Mouse (Mus musculus) MEL (cell line): ENCODE measurements around the gene Macrod2. TPM values are rescaled to one million over a fixed set of nuclear protein-coding genes. Genes with fewer than 3 reads are reported as not detected.

Experiments used
- DNase-seq: peaks from one replicate; pipeline ENCODE4 v3.0.0; 2011; ENCODE audit warnings: low read depth, low spot score
- H3K27ac ChIP-seq: 2 replicates; pipeline ENCODE4 v1.5.1; 2012; ENCODE audit warnings: low read depth, mild to moderate bottlenecking, control low read depth, low read length, moderate library complexity; ENCODE audit not compliant: control insufficient read depth
- H3K27me3 ChIP-seq, 2 experiments: fragments of 150-350 bp in 1 of 2; sonication (generic) in 1 of 2; 2 replicates each; pipeline ENCODE4 v1.6.1; 2012; ENCODE audit warnings: low read length in 2 of 2, mild to moderate bottlenecking in 2 of 2, improper control_type of control experiment in 1 of 2, moderate library complexity in 1 of 2; ENCODE audit not compliant: insufficient read depth in 2 of 2, control insufficient read depth in 1 of 2
- H3K36me3 ChIP-seq, 2 experiments: 2 replicates each; pipeline ENCODE4 v1.6.1; 2012 to 2014; ENCODE audit warnings: low read length in 2 of 2, improper control_type of control experiment in 1 of 2, inconsistent platforms in 1 of 2, mild to moderate bottlenecking in 1 of 2; ENCODE audit not compliant: insufficient read depth in 2 of 2, control insufficient read depth in 1 of 2
- H3K4me1 ChIP-seq, 2 experiments: fragments of 150-350 bp in 1 of 2; sonication (generic) in 1 of 2; 2 replicates each; pipeline ENCODE4 v1.6.1; 2012; ENCODE audit warnings: low read length in 2 of 2, improper control_type of control experiment in 1 of 2, mild to moderate bottlenecking in 1 of 2; ENCODE audit not compliant: insufficient read depth in 2 of 2, control insufficient read depth in 1 of 2
- H3K4me3 ChIP-seq, 2 experiments: fragments of 150-350 bp in 1 of 2; sonication (generic) in 1 of 2; 2 replicates each; pipeline ENCODE4 v1.5.1; 2012; ENCODE audit warnings: low read depth in 2 of 2, low read length in 2 of 2, mild to moderate bottlenecking in 2 of 2, moderate library complexity in 2 of 2, control low read depth in 1 of 2, improper control_type of control experiment in 1 of 2; ENCODE audit not compliant: control insufficient read depth in 1 of 2, insufficient read depth in 1 of 2
- H3K79me2 ChIP-seq: 2 replicates; pipeline ENCODE4 v1.6.1; 2012; ENCODE audit warnings: mild to moderate bottlenecking, low read length, moderate library complexity; ENCODE audit not compliant: control insufficient read depth, poor library complexity, insufficient read depth
- H3K9ac ChIP-seq: 2 replicates; pipeline ENCODE4 v1.6.1; 2012; ENCODE audit warnings: low read depth, mild to moderate bottlenecking, control low read depth, low read length, moderate library complexity; ENCODE audit not compliant: control insufficient read depth, poor library complexity, severe bottlenecking
- H3K9me3 ChIP-seq: fragments of 150-350 bp; sonication (generic); replicated peaks from 2 replicates; pipeline ENCODE4 v1.6.1; 2012; ENCODE audit warnings: mild to moderate bottlenecking, low read length, improper control_type of control experiment, moderate library complexity; ENCODE audit not compliant: insufficient read depth
- BHLHE40 ChIP-seq: IDR thresholded peaks from 2 replicates; pipeline ENCODE4 v1.6.1; 2012; ENCODE audit warnings: low read depth, mild to moderate bottlenecking, inconsistent platforms, low read length, improper control_type of control experiment, borderline replicate concordance
- CHD2 ChIP-seq: IDR thresholded peaks from 2 replicates; pipeline ENCODE4 v1.6.1; 2011; ENCODE audit warnings: low read length, improper control_type of control experiment
- E2F4 ChIP-seq: IDR thresholded peaks from 2 replicates; pipeline ENCODE4 v1.6.1; 2011; ENCODE audit warnings: low read depth, low read length, improper control_type of control experiment, borderline replicate concordance
- ETS1 ChIP-seq: IDR thresholded peaks from 2 replicates; pipeline ENCODE4 v1.6.1; 2012; ENCODE audit warnings: low read depth, mild to moderate bottlenecking, inconsistent platforms, low read length, improper control_type of control experiment, moderate library complexity
- GABPA ChIP-seq: IDR thresholded peaks from 2 replicates; pipeline ENCODE4 v1.6.1; 2012; ENCODE audit warnings: low read depth, mild to moderate bottlenecking, inconsistent platforms, low read length, improper control_type of control experiment, moderate library complexity
- GATA1 ChIP-seq: IDR thresholded peaks from 2 replicates; pipeline ENCODE4 v1.6.1; 2011; ENCODE audit warnings: low read depth, low read length, improper control_type of control experiment
- HCFC1 ChIP-seq: IDR thresholded peaks from 2 replicates; pipeline ENCODE4 v1.6.1; 2012; ENCODE audit warnings: low read depth, mild to moderate bottlenecking, inconsistent platforms, low read length, improper control_type of control experiment, moderate library complexity
- JUND ChIP-seq: IDR thresholded peaks from 2 replicates; pipeline ENCODE4 v1.6.1; 2011; ENCODE audit warnings: low read depth, mild to moderate bottlenecking, improper control_type of control experiment, low read length
- KAT2A ChIP-seq: conservative IDR thresholded peaks from 2 replicates; pipeline ENCODE4 v1.6.1; 2012; ENCODE audit warnings: low read depth, low read length, improper control_type of control experiment, inconsistent platforms
- MAFK ChIP-seq: IDR thresholded peaks from 2 replicates; pipeline ENCODE4 v1.6.1; 2011; ENCODE audit warnings: low read depth, mild to moderate bottlenecking, low read length, improper control_type of control experiment, borderline replicate concordance
- MAX ChIP-seq: IDR thresholded peaks from 2 replicates; pipeline ENCODE4 v1.6.1; 2011; ENCODE audit warnings: low read length, improper control_type of control experiment
- MXI1 ChIP-seq: IDR thresholded peaks from 2 replicates; pipeline ENCODE4 v1.6.1; 2011; ENCODE audit warnings: mild to moderate bottlenecking, low read depth, low read length, improper control_type of control experiment
- MYC ChIP-seq: IDR thresholded peaks from 2 replicates; pipeline ENCODE4 v1.6.1; 2011; ENCODE audit warnings: low read depth, mild to moderate bottlenecking, low read length, improper control_type of control experiment, moderate library complexity
- NELFE ChIP-seq: IDR thresholded peaks from 2 replicates; pipeline ENCODE4 v1.6.1; 2011; ENCODE audit warnings: low read depth, low read length, improper control_type of control experiment
- NRF1 ChIP-seq: IDR thresholded peaks from 2 replicates; pipeline ENCODE4 v1.6.1; 2014; ENCODE audit warnings: low read depth, mild to moderate bottlenecking, inconsistent platforms, low read length, improper control_type of control experiment, moderate library complexity; ENCODE audit not compliant: poor library complexity, insufficient read depth, severe bottlenecking
- POLR2A ChIP-seq, 2 experiments: IDR thresholded peaks; 2 replicates each; pipeline ENCODE4 v1.6.1; 2011 to 2012; ENCODE audit warnings: low read length in 2 of 2, mild to moderate bottlenecking in 2 of 2, control low read depth in 1 of 2, improper control_type of control experiment in 1 of 2, low read depth in 1 of 2, moderate library complexity in 1 of 2; ENCODE audit not compliant: control insufficient read depth in 1 of 2, insufficient read depth in 1 of 2, poor library complexity in 1 of 2
- RAD21 ChIP-seq: IDR thresholded peaks from 2 replicates; pipeline ENCODE4 v1.6.1; 2011; ENCODE audit warnings: mild to moderate bottlenecking, low read depth, low read length, improper control_type of control experiment
- RCOR1 ChIP-seq: IDR thresholded peaks from 2 replicates; pipeline ENCODE4 v1.6.1; 2012; ENCODE audit warnings: low read depth, mild to moderate bottlenecking, inconsistent platforms, low read length, improper control_type of control experiment
- SIN3A ChIP-seq: IDR thresholded peaks from 2 replicates; pipeline ENCODE4 v1.6.1; 2012; ENCODE audit warnings: low read length, improper control_type of control experiment, inconsistent platforms
- SMC3 ChIP-seq: IDR thresholded peaks from 2 replicates; pipeline ENCODE4 v1.6.1; 2011; ENCODE audit warnings: low read depth, low read length, improper control_type of control experiment
- TAL1 ChIP-seq: IDR thresholded peaks from 2 replicates; pipeline ENCODE4 v1.6.1; 2012; ENCODE audit warnings: mild to moderate bottlenecking, inconsistent platforms, low read length, moderate library complexity, mixed read lengths
- USF2 ChIP-seq, 2 experiments: IDR thresholded peaks; 2 replicates each; pipeline ENCODE4 v1.6.1; 2011 to 2012; ENCODE audit warnings: improper control_type of control experiment in 2 of 2, low read length in 2 of 2, borderline replicate concordance in 1 of 2, inconsistent platforms in 1 of 2, low read depth in 1 of 2, mild to moderate bottlenecking in 1 of 2; ENCODE audit not compliant: insufficient read depth in 1 of 2
- ZMIZ1 ChIP-seq: IDR thresholded peaks from 2 replicates; pipeline ENCODE4 v1.6.1; 2012; ENCODE audit warnings: low read depth, mild to moderate bottlenecking, inconsistent platforms, low read length, improper control_type of control experiment, moderate library complexity
- polyA plus RNA-seq, 2 experiments: library from polyadenylated mRNA; stranded (reverse) in 1 of 2; unstranded in 1 of 2; fragments of >175 nt in 1 of 2; fragments of >200 nt in 1 of 2; gene quantifications; 2 replicates each; pipeline versions ENCODE4 v1.2.1 to v1.2.4; 2012; ENCODE audit warnings: low replicate concordance in 2 of 2, low read depth in 1 of 2; ENCODE audit not compliant: insufficient read length in 2 of 2, insufficient read depth in 1 of 2, missing spikeins in 1 of 2
- total RNA-seq: library from RNA; depleted of rRNA; stranded (reverse); fragments of 300-350 nt; gene quantifications from 2 replicates; pipeline ENCODE4 v1.2.3, GENCODE M21; 2012

The Macrod2 gene
- total and polyA plus RNA-seq, 3 experiments, result not detected

DNA sequence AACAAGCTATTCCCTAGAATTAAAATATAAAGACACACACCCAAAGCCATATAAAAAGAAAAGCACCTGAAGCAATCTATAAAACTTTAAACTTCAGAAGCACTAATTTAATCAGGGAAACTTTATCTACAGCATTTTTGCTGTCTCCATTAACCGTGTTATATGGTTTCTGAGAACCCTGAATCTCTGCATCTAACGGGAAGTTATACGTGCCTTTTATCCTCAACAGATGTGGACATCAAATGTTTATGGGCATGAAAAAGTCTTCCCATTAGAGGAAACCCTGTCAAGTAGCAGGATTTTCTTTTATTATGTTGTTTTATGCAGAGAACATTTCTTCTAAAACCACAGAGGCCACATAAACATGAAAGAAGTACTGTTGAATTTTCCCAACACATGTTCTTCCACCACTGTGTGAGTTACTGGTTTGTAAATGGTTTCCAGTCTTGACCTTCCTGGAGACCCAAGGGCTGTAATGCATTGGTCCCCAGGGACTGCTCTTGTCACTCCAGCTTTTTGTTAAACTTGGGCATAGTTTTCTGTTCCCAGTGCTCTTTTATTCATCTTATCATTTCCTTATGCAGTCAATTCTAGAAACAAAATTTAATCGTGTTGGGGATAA, 1629.5 kb downstream of the Macrod2 start (continued):
- TF ChIP-seq TAL1, result no peak

DNA sequence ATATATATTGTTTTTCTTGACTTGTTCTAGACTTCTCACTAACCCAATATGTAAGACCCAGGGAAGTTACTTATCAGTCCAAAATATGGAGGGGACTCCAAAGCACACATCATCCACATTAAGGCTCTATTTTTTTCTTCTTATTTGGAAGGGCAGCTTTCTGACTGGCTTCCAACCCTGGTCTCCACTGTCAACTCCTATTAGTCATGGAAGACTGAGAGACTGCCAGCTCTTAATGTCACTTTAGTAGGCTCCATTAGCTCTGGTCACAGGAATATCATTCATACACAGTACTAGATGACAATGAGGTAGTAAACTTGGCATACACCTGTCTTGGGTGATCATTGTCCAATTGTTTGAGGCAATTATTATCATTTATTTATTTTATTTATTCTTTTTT, 1631.6 kb downstream of the Macrod2 start:
- Histone ChIP-seq H3K9me3 (no peaks in the 10 kb centered on the region), H3K27ac (no peak overlapping the region), H3K9ac (no peak overlapping the region), H3K36me3 (no peaks in the 10 kb centered on the region), H3K79me2 (no peaks in the 10 kb centered on the region), H3K27me3 (no peaks in the 10 kb centered on the region), H3K4me1 (no peaks in the 10 kb centered on the region), H3K4me3 (no peak overlapping the region)
- DNase-seq, result no peak
- TF ChIP-seq E2F4 (no peak), MYC (no peak), RAD21 (no peak), JUND (no peak), GATA1 (no peak), MAFK (no peak), RCOR1 (no peak), HCFC1 (no peak), SMC3 (no peak), ETS1 (no peak)

DNA sequence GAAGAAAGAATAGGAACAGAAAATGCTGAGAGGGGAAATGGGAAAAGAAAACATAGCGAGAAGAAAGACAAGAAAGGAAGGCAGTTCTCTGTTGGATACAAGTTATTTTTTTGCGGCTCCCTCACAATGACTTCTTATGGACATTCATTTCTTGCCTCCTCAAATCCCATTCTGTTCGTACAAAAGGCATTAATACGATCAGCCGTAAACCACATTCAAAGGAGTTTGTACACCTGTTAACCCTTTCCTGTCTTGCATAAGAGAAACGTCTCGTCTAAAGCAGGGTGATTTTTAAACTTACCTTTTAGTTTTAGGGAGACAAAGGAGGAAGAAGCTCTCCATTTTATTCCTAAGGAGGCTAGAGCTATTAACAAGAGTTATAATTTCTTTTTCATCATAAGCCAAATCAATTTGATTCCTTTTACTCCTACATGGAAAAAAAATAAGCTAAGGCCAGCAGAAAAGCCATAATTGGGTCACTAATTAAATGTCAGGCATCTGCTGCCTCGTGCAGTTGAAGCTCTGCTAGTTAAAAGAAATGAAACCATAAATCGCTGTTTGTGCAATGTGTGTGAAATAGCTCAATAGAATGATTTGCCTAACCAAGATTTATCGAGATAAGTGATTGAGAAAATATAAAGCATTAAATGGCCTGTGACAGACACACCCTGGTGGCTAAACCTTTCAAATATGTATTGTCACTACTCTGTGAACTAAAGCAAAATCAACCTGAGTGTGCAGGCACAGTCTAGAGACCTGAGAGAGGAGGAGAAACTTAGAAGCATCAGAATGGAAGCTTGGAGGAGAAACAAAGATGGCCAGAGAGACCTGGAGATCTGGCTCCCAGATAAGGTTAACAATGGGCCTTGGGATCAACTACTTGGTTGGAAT, 1635.9 kb downstream of the Macrod2 start:
- no peak for TF ChIP-seq E2F4
- Histone ChIP-seq H3K36me3 (no peaks in the 10 kb centered on the region), H3K27ac (no peak overlapping the region), H3K9ac (no peak overlapping the region), H3K4me1 (no peaks in the 10 kb centered on the region), H3K79me2 (no peaks in the 10 kb centered on the region), H3K9me3 (no peaks in the 10 kb centered on the region), H3K27me3 (no peaks in the 10 kb centered on the region), H3K4me3 (no peak overlapping the region)
- no peak for DNase-seq

DNA sequence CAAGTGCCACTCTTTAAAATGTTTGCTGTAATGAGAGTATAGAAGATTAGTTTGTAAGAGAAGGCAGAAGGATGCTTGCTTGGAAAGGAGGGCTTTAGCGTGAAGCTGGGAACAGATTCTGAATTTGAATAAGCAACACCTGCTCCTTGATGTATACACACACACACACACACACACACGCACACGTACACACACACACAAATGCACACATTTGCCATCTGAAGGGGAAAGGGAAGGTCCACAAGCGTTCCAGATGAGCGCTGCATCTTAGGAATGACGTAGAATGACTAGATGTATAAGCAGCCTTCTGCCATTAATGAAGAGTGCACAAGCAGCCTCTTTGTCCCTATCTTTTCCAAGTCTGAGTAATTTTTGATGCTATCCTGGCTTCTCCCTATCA, 1660.5 kb downstream of the Macrod2 start:
- Histone ChIP-seq H3K4me1 (no peaks in the 10 kb centered on the region), H3K79me2 (no peaks in the 10 kb centered on the region), H3K27me3 (no peaks in the 10 kb centered on the region), H3K36me3 (no peaks in the 10 kb centered on the region), H3K9me3 (no peaks in the 10 kb centered on the region), H3K27ac (no peak overlapping the region), H3K4me3 (no peak overlapping the region), H3K9ac (no peak overlapping the region)
- TF ChIP-seq BHLHE40 (no peak), GABPA (no peak), NRF1 (no peak), USF2 (IDR thresholded peaks at IDR 0.05; ENCODE audit: borderline replicate concordance in 1 of 2, insufficient read depth in 1 of 2, low read depth in 1 of 2, low read length in 2 of 2) (no peak), MAX (no peak), POLR2A (IDR thresholded peaks at IDR 0.05; ENCODE audit: control insufficient read depth in 1 of 2, insufficient read depth in 1 of 2, low read depth in 1 of 2, low read length in 2 of 2, poor library complexity in 1 of 2) (no peak), NELFE (no peak), MXI1 (no peak), ZMIZ1 (no peak), SIN3A (no peak), KAT2A (no peak), CHD2 (no peak), HCFC1 (no peak)
- DNase-seq, result no peak
